Mouse (Mus musculus) forebrain, embryonic 10.5 days (tissue): ENCODE results near the gene Adamts8. TPM values are rescaled to one million over a fixed set of nuclear protein-coding genes. Genes with fewer than 3 reads are reported as not detected.

Source experiments
- DNase-seq: peaks from one replicate; pipeline ENCODE4 v3.0.0-alpha.2; 2017; ENCODE audit warnings: low spot score; ENCODE audit errors: extremely low spot score
- H3K27ac ChIP-seq: fragments of 300-500 bp; sonication (generic); 2 replicates; pipeline ENCODE4 v1.5.1; 2016; ENCODE audit warnings: mild to moderate bottlenecking
- H3K27me3 ChIP-seq: fragments of 300-500 bp; sonication (generic); 2 replicates; pipeline ENCODE4 v1.6.1; 2016; ENCODE audit warnings: mild to moderate bottlenecking; ENCODE audit not compliant: poor library complexity, severe bottlenecking
- H3K36me3 ChIP-seq: fragments of 300-500 bp; sonication (generic); replicated peaks from 2 replicates; pipeline ENCODE4 v1.6.1; 2016; ENCODE audit warnings: mild to moderate bottlenecking, moderate library complexity
- H3K4me1 ChIP-seq: fragments of 300-500 bp; sonication (generic); 2 replicates; pipeline ENCODE4 v1.6.1; 2016
- H3K4me3 ChIP-seq: fragments of 300-500 bp; sonication (generic); 2 replicates; pipeline ENCODE4 v1.5.1; 2016; ENCODE audit warnings: mild to moderate bottlenecking, moderate library complexity
- H3K9me3 ChIP-seq: fragments of 300-500 bp; sonication (generic); 2 replicates; pipeline ENCODE4 v1.6.1; 2016; ENCODE audit warnings: mild to moderate bottlenecking, moderate library complexity
- WGBS: fragments of 180-500 bp; shearing (Covaris S2); methylation state at CpG from one replicate; pipeline ENCODE4 v1.1.7; 2016; 5-methylcytosine and 5-hydroxymethylcytosine counted together
- polyA plus RNA-seq: library from polyadenylated mRNA; unstranded; fragments of >200 nt; fragmentation: Nextera tagmentation; extraction: Ambion mirVana; gene quantifications from 2 replicates; pipeline ENCODE4 v1.2.1, GENCODE M21; 2016

Gene Adamts8
- polyA plus RNA-seq, 1 experiment from 2014 or later: 0.42 TPM

DNA sequence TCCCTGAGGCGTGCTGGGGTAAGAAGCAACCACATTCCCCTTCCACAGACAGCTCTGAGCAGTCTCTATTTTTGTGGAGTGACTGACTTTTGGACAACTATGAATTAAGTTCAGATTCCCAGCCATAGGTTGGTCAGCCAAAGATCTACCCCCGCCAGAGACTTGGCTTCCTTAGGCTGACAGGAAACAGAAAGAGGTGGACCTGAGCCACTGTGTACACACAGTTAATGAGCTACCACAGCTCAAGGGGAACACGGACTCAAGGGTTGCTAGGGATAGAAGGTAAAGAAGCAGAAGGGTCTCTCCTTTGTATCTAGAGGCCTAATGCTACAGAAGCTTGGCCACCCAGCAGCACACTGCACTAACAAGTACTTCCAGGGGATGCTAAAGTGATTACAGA lies 30.2 kb upstream of the Adamts8 start:
- peaks cover 9% of the 10 kb centered on the region; the same call in 1 of the 2 replicates for H3K4me1 ChIP-seq
- 74% methylated on average over 3 of the region's 3 CpGs for WGBS
- H3K9me3 ChIP-seq: no peaks in the 10 kb centered on the region
- no peak overlapping the region for H3K4me3 ChIP-seq
- H3K36me3 ChIP-seq: peaks cover 11% of the 10 kb centered on the region
- no peaks in the 10 kb centered on the region for H3K27me3 ChIP-seq
- no peak for DNase-seq
- no peak overlapping the region for H3K27ac ChIP-seq

DNA sequence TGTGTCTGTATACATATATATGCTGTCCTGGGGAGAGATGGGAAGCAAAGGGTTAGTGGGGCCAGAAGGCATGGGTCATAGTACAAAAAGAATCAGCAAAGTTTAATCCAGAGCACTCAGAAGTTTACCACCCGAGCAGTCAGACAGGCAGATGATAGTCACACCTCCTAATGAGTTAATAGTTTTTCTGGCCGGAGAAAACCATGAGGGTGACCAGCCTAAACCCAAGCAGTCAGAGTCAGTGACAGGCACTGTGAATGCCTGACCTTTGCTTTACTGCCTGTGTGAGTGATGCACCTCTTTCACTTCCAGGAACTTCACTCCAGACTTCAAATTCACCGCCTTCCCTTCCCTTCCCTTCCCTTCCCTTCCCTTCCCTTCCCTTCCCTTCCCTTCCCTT lies 28.9 kb upstream of the Adamts8 start:
- no peak overlapping the region for H3K27ac ChIP-seq
- no peaks in the 10 kb centered on the region for H3K9me3 ChIP-seq
- no peak overlapping the region for H3K4me3 ChIP-seq
- H3K27me3 ChIP-seq: no peaks in the 10 kb centered on the region
- DNase-seq: no peak
- H3K4me1 ChIP-seq: peaks cover 9% of the 10 kb centered on the region
- peaks cover 11% of the 10 kb centered on the region for H3K36me3 ChIP-seq
- 76% methylated on average over 3 of the region's 3 CpGs for WGBS

DNA sequence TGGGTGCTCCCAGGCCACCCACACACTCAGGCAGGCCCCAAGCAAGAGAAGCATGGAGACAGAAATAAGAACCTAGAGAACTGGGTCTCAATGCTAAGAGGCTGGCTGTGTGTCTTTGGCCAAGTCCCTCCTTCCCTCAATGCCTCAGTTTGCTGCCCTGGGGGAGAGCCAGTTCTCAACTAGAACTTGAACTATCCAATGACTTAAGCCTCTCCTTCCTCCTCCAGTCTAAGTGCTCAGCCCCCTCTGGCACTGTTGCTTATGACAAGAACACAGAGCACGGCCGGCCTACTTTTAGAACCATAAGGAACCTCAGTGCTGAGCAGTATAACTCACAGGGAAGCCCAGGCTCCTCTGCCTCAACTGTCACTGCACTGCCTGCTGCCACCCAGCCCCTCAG lies 28.1 kb upstream of the Adamts8 start:
- WGBS: 93% methylated on average over 2 of the region's 2 CpGs
- no peak overlapping the region for H3K27ac ChIP-seq
- H3K9me3 ChIP-seq: no peaks in the 10 kb centered on the region
- H3K4me1 ChIP-seq: peaks cover 17% of the 10 kb centered on the region
- H3K36me3 ChIP-seq: peaks cover 11% of the 10 kb centered on the region
- no peak for DNase-seq
- no peaks in the 10 kb centered on the region for H3K27me3 ChIP-seq
- no peak overlapping the region for H3K4me3 ChIP-seq

DNA sequence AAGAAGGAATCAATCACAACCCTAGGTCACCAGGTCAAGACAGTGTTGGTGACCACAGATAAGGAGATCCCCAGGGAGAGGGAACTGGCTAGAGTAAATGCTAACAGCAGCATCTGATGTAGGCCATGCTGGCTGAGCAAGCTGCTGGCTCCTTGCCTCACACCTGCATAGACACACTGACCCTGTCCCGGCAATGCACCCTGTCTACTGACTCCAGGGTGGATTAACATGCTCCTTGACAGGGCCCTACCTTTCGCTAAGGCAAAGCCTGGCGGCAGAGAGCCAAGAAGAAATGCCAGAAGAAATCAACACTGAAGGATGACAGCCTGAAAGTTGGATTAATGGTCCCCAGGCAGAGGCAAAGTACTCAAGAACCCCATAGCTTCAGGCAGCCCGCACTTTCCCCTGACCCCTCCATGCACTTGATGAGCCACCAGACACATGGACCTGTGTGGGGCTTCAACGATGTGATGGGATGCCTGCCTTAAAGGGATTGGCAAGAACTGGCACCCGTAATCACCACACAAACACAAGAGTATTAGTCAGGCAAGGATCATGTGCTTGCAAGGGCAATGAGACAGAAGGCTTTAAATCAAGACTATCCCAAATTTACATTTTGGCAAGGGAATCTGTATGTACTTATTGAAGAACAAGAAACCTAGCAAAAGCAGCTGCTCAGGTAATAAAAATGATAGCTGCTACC lies 25.9 kb upstream of the Adamts8 start:
- H3K4me1 ChIP-seq: peaks cover 26% of the 10 kb centered on the region
- no peaks in the 10 kb centered on the region for H3K9me3 ChIP-seq
- DNase-seq: no peak
- H3K27ac ChIP-seq: no peak overlapping the region
- WGBS: 94% methylated on average over 6 of the region's 6 CpGs
- 0 out of 2 replicates have a peak, but pooled peaks cover 4% of the 10 kb centered on the region for H3K36me3 ChIP-seq
- no peak overlapping the region for H3K4me3 ChIP-seq
- peaks cover 22% of the 10 kb centered on the region for H3K27me3 ChIP-seq

DNA sequence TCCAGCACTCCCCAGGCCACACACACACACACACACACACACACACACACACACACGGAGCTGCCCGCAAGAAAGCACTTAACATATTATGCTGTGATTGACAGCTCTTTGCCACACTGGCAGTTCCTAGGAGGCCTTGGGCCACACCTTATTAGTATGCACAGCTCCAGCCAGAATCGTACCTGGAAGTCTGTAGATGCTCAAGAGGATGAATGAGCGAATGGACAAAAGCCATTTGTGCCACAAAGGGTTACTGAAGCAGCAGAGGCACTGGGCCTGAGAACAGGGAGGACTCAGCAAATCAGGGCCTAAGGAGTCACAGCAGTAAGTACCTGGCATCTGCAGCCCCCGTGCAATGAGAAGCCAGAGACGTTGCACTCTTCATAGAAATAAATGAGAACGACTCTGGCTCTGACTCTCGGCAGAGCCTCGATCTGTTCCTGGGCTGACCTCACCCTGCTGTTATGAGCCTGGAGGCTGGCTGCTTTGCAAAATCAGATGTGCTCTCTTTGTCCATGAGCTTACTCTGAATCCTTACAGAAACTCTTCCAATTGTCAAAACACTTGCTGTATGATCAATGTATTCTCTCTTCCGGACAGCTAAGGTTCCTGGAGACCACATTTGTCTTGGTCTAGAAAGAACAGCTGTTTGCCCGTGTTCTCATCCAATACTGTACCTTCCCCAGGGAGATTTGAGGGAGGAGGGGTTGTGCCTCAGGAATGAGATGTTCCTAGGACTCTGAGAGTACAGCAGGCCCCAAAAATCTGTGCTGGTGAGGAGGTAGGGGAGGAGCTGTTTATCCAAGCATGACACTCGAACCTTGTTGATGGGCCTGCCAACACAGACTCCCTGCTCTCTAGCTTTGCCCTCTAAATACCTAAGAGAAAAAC lies 23.7 kb upstream of the Adamts8 start:
- no peak for DNase-seq
- H3K9me3 ChIP-seq: no peaks in the 10 kb centered on the region
- H3K27me3 ChIP-seq: peaks cover 44% of the 10 kb centered on the region
- 74% methylated on average over 12 of the region's 12 CpGs for WGBS
- H3K4me3 ChIP-seq: no peak overlapping the region
- H3K4me1 ChIP-seq: peaks cover 39% of the 10 kb centered on the region
- H3K36me3 ChIP-seq: no peaks in the 10 kb centered on the region
- no peak overlapping the region for H3K27ac ChIP-seq

DNA sequence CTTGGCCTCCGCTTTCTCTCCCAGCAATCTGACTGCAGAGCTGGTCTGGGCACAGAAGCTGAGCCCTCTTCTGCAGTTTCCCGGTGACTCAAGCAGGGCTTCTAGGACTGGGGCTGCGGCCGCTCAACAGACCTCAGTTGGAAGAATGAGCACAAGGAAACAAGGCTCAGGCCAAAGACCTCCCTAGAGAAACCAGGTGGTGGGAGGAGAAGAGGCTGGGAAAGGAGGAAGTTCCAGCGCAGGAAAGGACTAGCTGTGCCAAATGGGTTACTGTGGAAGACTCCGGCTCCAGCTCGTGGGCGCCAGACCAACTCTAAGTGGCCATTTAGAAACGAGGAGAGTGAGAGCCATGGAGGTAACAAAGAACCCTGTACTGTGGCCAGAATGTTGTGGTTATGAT lies 22.7 kb upstream of the Adamts8 start:
- Histone ChIP-seq H3K9me3 (no peaks in the 10 kb centered on the region), H3K27ac (no peak overlapping the region), H3K36me3 (no peaks in the 10 kb centered on the region), H3K4me3 (no peak overlapping the region), H3K27me3 (peaks cover 49% of the 10 kb centered on the region), H3K4me1 (peaks cover 38% of the 10 kb centered on the region)
- DNase-seq: no peak
- 93% methylated on average over 9 of the region's 9 CpGs for WGBS

DNA sequence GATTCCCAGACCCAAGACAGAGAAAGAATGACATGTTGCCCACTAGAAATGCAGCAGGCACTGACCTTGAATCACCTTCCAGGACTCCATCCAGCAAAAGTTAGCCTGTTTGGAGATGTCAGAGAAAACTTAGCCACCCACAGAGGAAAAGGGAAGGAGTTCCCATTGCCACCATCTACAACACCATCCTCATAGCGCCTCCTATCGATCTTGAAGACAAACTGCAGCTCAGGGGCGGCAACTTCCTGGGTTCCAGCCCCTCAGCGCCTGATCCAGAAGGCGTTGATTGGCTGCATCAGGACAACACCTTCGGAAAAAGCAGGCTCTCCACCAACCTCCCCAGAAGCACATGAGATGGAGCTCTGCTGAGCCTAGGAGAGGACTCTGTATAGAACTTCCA lies 21.6 kb upstream of the Adamts8 start:
- H3K4me1 ChIP-seq: peaks cover 35% of the 10 kb centered on the region
- H3K36me3 ChIP-seq: no peaks in the 10 kb centered on the region
- WGBS: 14% methylated on average over 6 of the region's 6 CpGs
- peaks cover 49% of the 10 kb centered on the region for H3K27me3 ChIP-seq
- H3K4me3 ChIP-seq: peak overlapping the region; percentile 62; the same call in 1 of the 2 replicates
- no peaks in the 10 kb centered on the region for H3K9me3 ChIP-seq
- DNase-seq: no peak
- no peak overlapping the region for H3K27ac ChIP-seq

DNA sequence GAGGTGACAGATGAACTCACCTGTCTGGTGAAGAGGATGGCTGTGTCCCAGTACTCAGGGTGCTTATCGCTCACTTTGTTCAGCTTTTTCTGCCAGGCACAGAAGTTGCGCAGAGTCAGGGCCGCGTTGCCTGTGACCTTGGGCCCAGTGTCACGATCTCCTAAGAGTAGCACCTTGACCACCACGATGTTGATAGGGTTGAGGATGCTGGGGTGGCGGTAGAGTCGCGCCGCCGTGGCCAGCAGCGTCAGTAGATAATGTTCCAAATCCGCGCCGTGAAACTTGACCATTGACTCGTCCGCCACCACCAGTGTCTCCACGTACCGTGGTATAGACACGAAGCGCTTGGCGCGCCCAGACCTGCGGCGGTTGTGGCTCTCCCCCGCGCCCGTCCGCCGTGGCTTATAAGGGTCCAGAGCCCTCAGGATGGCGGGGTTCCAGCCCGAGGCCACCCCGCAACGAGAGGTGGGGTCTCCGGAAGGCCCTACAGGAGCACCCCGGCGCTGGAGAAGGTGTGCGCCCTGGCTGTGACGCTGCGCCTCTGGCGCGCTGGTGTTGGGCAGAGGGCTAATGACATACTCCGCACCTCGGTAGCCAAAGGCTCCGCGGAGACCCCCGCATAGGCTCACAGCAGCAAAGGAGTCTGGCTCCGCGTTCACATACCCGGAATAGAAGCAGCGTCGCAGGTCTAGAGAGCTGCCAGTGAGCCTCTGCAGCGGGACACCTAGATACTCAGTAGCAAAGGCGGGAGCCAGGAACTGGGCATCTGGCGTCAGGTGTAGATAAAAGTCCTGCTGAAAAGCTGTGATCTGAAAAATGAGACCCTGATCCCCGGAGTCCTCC lies 20.9 kb upstream of the Adamts8 start:
- Histone ChIP-seq H3K27ac (peak overlapping the region; percentile 69), H3K36me3 (no peaks in the 10 kb centered on the region), H3K9me3 (no peaks in the 10 kb centered on the region), H3K4me3 (peak overlapping the region; percentile 62), H3K4me1 (peaks cover 35% of the 10 kb centered on the region), H3K27me3 (peaks cover 49% of the 10 kb centered on the region)
- WGBS: 4% methylated on average over 56 of the region's 56 CpGs
- peak; percentile 26 for DNase-seq

DNA sequence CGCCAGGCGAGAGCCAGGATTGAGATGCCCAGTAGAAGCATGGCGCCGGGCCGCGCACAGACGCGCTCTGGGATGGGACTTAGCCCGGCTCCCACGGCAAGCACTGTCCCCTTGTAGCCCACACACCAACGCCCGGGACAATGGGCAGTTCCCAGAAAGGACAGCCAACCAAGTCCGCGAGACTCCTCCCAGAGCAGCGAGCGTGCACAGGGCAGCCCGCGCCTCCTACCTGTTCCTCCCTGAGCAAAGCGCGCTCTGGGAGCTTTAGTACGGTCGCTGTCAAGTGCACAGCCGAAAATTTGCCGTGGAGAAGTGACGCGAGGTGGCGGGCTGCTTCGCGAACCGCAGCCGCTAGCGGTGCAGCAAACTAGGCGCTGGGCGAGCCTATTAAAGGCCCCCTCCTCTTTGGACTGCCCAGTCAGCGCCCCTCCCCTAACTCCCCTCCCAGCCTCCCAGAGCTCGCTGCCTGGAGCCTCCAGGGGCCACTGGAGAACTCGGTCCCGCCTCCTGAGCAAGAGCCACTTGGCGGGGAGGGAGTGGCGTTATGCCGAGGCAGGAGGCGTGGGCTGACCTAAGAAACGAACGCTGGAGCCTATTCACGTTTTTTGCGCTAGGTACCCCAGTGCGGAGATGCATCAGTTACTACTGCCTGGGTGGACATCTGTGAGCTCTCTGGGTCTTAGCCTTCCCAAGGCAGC lies 20.0 kb upstream of the Adamts8 start, which contains the start of gene Adamts15:
Gene Adamts15 (minus strand): TSS at position 256 of the 698 bp plus-strand sequence.
- Histone ChIP-seq H3K27me3 (peaks cover 49% of the 10 kb centered on the region), H3K9me3 (no peaks in the 10 kb centered on the region), H3K27ac (peak within 1 kb of the TSS; percentile 69), H3K4me1 (peaks cover 35% of the 10 kb centered on the region), H3K4me3 (peak within 1 kb of the TSS; percentile 62), H3K36me3 (no peaks in the 10 kb centered on the region)
- under 1% methylated on average over 47 of the region's 47 CpGs for WGBS
- peak; percentile 73 for DNase-seq

DNA sequence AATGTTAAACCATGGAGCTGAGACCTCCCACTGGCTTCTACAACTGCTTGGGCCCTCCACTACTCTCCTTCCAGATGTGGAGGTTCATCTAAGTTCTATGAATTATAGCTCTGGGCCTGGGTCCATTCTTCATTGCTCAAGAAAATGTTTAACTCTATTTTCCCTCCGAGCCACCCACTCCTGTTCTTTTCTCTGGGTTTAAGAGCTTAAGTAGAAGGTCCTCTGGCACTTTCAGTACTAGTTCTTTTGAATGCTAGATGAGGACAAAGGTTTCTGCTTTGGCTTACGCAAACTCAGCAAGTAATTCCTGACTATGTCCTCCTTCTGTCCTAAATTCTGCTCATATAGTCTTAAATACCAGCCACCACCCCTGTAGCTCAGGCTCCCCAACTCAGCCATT lies 13.6 kb upstream of the Adamts8 start:
- WGBS: 95% methylated on average over 2 of the region's 2 CpGs
- H3K4me3 ChIP-seq: no peak overlapping the region
- H3K27me3 ChIP-seq: peaks cover 6% of the 10 kb centered on the region
- H3K36me3 ChIP-seq: no peaks in the 10 kb centered on the region
- no peak overlapping the region for H3K27ac ChIP-seq
- no peaks in the 10 kb centered on the region for H3K4me1 ChIP-seq
- H3K9me3 ChIP-seq: no peaks in the 10 kb centered on the region
- no peak for DNase-seq

DNA sequence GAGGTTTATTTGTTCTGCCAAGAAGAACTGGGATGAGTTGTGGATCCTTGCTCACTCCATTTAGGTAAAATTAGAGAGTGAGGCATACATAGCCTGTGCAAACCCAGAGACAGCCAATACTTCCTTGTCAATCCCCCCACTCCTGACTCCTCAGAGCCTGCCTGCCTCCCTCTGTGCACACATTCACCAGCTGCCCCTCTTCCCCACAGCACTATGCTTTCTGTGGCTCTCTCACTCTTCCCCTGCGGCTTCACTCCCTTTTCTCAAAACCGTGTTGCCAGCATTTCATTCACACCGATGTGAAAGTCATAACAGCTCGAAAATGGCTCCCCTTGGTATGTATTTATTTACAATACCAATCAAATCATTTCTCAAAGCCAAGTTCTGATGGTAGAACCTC lies 10.0 kb upstream of the Adamts8 start:
- 84% methylated on average over 4 of the region's 4 CpGs for WGBS
- no peak overlapping the region for H3K27ac ChIP-seq
- no peak for DNase-seq

DNA sequence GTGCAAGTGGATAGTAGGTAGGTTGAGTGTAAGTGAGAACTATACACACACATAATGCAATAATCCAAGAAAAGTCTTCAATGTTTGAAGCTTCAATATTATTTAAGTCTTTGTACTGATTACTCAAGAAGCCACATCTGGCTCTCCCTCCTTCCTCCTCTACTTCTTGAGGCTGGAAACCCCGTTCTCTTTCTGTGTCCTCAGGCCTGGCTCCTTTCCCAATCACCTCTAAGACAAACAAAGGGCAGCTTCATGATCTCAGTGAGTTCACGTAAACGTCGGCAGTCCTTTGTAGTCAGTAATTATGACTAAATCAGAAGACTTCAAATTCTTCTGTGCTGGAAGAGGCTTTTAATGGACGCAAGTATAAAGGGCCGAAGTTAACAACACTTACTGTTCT lies 7.5 kb upstream of the Adamts8 start:
- no peaks in the 10 kb centered on the region for H3K4me1 ChIP-seq
- H3K27me3 ChIP-seq: peaks cover 8% of the 10 kb centered on the region; the same call in 1 of the 2 replicates
- H3K27ac ChIP-seq: no peak overlapping the region
- H3K4me3 ChIP-seq: no peak overlapping the region
- H3K9me3 ChIP-seq: no peaks in the 10 kb centered on the region
- H3K36me3 ChIP-seq: no peaks in the 10 kb centered on the region
- no peak for DNase-seq
- 81% methylated on average over 6 of the region's 6 CpGs for WGBS

More for the DNA sequence above, 10.0 kb upstream of the Adamts8 start:
- no peak overlapping the region for H3K4me3 ChIP-seq
- H3K36me3 ChIP-seq: no peaks in the 10 kb centered on the region
- no peaks in the 10 kb centered on the region for H3K4me1 ChIP-seq
- 0 out of 2 replicates have a peak, but pooled peaks cover 4% of the 10 kb centered on the region for H3K27me3 ChIP-seq
- no peaks in the 10 kb centered on the region for H3K9me3 ChIP-seq
